Mouse (Mus musculus) large intestine, adult 2 months (tissue): ENCODE measurements around the gene Cdk5r2. TPM values are rescaled to one million over a fixed set of nuclear protein-coding genes. Genes with fewer than 3 reads are reported as not detected.

Experiments used
- DNase-seq: peaks from one replicate; pipeline ENCODE4 v3.0.0-alpha.2; 2012; ENCODE audit warnings: low read depth, low spot score
- WGBS: fragments of 180-500 bp; shearing (Covaris S2); methylation state at CpG from one replicate; pipeline ENCODE4 v1.1.7; 2018; 5-methylcytosine and 5-hydroxymethylcytosine counted together
- polyA plus RNA-seq: library from polyadenylated mRNA; depleted of rRNA; stranded (reverse); fragments of >200 nt; gene quantifications from 2 replicates; pipeline ENCODE4 v1.2.3, GENCODE M21; 2012

Gene Cdk5r2
- polyA plus RNA-seq, 1 experiment, result 0.69 TPM

- 26% methylated on average over 6 of the region's 6 CpGs for WGBS
- DNase-seq, result no peak
These were observed 4.5 kb upstream of the Cdk5r2 start for GRCm38 (mm10) chr1:74850251-74850650.

DNA sequence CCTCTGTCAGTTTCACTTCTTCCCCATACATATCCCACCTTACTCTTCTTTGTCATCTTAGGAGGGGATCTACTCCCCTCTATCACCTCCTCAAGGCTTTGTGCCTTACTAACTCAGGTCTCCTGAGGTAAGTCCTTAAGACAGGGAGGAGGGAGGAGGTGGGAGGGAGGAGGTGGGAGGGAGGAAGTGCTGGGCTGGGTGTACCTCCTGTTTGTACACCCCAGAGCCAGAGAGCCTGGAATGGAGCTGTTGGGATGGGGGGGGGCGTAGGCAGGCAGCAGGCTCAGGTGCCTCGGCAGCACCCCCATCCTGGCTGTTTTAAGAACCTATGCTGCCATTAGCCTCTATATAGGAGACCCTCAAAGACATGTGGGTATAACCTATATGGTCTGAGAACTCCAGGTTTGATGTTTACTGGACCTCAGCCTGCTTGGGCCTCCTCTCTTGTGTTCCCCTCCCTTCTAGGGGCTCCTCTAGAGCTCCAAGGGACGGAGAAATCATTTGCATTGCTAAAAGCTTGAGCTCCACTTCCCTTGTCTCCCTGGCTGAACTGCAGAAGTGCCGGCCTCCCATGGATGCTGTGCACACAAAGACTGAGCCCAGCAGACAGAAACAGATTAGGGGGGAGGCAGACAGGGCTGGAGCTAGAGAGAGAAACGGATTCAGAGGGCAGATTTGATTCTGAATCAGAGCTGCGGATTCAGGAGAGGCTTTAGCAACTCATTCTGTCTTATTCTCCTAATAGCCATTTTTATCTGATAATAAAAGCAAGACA, 3.5 kb upstream of the Cdk5r2 start:
- WGBS, result 14% methylated on average over 6 of the region's 6 CpGs
- DNase-seq, result no peak

DNA sequence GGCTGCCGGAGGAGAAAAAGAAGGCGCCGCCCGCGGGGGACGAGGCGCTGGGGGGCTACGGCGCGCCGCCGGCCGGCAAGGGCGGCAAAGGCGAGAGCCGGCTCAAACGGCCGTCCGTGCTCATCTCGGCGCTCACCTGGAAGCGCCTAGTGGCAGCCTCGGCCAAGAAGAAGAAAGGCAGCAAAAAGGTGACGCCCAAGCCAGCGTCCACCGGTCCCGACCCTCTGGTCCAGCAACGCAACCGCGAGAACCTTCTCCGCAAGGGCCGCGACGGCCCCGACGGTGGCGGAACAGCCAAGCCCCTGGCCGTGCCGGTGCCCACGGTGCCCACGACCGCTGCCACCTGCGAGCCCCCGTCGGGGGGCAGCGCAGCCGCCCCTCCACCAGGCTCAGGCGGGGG, 422 bp downstream of the Cdk5r2 start:
- 1% methylated on average over 47 of the region's 48 CpGs for WGBS
- no peak for DNase-seq

DNA sequence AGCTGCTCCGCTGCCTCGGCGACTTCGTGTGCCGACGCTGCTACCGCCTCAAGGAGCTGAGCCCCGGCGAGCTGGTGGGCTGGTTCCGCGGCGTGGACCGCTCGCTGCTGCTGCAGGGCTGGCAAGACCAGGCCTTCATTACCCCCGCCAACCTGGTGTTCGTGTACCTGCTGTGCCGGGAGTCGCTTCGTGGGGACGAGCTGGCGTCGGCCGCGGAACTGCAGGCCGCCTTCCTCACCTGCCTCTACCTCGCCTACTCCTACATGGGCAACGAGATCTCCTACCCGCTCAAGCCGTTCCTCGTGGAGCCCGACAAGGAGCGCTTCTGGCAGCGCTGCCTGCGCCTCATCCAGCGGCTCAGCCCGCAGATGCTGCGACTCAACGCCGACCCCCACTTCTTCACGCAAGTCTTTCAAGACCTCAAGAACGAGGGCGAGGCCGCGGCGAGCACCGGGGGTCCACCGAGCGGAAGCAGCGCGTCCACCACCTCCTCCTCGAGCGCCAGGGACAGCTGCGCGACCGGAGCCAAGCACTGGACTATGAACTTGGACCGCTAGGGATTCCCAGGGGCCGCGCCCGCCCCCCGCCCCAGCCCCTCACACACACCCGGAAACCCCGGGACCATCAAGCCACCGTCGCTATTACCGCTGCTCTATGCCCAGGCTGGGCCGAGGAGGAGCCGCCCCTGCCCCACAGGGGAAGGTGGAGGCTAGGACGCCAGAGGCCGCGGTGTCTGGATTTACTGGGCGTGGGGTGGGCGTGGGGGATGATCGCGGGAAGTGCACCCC, 1.1 kb downstream of the Cdk5r2 start:
- no peak for DNase-seq
- WGBS, result 1% methylated on average over 73 of the region's 74 CpGs

DNA sequence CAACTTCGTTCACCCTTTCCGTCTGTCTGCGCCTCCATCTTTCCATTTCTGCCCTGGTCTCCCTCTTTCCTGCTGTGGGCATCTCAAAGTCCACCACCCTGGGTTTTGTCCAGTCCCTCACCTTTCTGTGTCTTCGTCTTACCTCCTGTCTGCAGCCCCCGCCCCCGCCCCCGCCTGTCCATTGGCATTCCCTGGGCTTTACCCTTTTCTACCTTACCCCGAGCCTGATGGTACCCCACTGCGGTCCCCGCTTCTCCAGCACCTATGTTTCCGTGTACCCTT, 1.6 kb downstream of the Cdk5r2 start:
- DNase-seq, result no peak
- 6% methylated on average over 11 of the region's 11 CpGs for WGBS

DNA sequence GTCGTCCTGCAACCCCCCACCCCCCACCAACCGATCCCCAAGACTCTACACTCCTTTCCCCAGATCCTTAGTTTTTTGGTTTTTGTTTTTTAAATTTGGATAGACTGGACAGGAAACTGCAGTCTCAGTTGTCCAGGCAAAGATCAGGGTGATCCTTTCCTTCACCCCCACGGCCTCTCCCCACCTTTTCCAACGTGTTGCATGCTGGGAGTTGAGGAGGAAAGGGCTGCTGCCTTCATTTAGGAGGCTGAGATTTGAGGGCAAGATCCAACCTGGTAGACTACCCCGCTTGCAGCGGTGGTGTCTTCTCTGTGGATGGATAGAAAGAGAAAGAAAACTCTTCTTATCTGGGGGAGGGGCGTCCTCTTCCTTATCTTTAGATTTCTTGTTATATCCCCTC, 2.1 kb downstream of the Cdk5r2 start:
- 7% methylated on average over 7 of the region's 7 CpGs for WGBS
- DNase-seq, result no peak

- whole genome bisulfite sequencing, result 8% methylated on average over 20 of the region's 20 CpGs
- no peak for DNase-seq
These were observed 2.5 kb downstream of the Cdk5r2 start for GRCm38 (mm10) chr1:74857201-74857600.

GRCm38 (mm10) chr1:74857677-74858076, 2.9 kb downstream of the Cdk5r2 start:
- no peak for DNase-seq
- WGBS, result 14% methylated on average over 4 of the region's 4 CpGs

- under 1% methylated on average over 29 of the region's 29 CpGs for WGBS
- no peak for DNase-seq
These were observed 3.5 kb downstream of the Cdk5r2 start for GRCm38 (mm10) chr1:74858171-74858719.

GRCm38 (mm10) chr1:74858805-74859204, 4.1 kb downstream of the Cdk5r2 start:
- WGBS, result 11% methylated on average over 16 of the region's 16 CpGs
- DNase-seq, result no peak

DNA sequence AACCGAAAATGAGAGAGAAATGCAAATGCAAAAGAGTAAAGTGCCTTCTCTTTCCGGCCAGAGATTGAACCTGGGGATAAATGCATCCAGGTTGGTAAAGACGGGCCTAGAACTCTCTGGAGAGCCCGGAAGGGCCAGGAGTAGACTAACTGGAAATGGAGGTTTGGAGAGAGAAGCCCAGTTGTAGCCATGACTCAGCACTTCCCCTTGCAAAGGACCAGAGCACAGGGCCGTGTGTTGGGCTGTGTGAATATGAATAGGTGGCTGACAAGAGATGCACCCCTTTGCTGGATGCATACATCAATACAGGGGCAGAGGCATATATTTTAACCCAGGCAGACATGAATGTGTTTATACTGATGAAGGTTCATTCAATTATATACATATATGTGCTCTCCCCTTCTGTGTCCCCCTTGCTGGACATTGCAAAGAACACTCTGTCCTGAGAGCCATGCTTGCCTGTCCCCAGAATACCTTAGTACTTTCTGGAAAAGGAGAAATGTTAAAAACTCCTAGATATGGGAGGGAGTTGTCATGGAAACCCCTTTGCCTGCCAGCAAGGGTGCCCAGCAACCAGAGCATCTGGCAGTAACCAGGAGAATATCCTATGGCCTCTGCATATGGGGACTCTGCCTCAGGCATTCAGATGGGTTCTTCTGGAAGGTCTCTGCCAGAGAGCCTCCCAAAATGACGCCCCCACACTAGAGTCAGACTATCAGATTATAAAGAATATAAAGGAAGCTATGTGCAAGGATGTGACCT, 4.7 kb downstream of the Cdk5r2 start:
- WGBS, result 42% methylated on average over 6 of the region's 6 CpGs
- no peak for DNase-seq

- no peak for DNase-seq
These were observed 7.0 kb downstream of the Cdk5r2 start for GRCm38 (mm10) chr1:74861783-74862182.

DNA sequence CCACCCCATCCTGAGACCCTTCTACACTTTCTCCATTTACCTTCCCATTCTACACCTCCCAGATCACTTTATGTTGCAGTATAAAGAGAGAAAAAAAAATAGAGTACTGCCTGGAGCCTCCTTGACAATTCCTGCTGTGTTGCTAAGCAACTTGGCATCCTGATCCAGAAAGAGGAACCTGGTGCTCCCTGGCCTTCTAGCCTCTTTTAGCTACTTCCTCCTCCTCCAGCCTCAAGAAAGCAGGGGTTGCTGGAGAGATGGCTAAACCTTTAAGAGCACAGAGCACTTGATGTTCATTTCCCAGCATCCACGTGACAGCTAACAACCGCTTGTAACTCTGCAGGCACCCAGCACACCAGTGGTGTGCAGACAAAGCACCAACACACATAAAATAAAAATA, 17.5 kb downstream of the Cdk5r2 start:
- 54% methylated on average over 2 of the region's 2 CpGs for WGBS
- DNase-seq, result no peak

DNA sequence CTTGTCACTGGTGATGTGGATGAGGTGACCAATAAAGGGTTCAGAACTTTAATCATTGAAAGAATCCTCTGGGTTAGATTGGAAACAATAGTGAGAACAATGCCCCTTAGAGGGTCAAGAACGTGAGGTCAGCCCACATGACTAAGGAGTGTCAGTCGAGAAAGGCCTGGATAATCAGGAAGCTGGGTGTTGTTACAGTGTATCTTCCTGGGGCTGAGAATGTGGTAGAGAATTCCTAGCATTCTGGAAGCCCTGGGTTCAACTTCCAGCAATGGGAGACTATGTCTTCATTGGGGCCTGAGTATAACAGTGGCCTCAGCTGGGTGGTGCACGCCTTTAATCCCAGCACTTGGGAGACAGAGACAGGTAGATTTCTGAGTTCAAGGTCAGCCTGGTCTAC, 22.5 kb downstream of the Cdk5r2 start:
- WGBS, result 29% methylated on average over 3 of the region's 3 CpGs
- DNase-seq, result no peak

DNA sequence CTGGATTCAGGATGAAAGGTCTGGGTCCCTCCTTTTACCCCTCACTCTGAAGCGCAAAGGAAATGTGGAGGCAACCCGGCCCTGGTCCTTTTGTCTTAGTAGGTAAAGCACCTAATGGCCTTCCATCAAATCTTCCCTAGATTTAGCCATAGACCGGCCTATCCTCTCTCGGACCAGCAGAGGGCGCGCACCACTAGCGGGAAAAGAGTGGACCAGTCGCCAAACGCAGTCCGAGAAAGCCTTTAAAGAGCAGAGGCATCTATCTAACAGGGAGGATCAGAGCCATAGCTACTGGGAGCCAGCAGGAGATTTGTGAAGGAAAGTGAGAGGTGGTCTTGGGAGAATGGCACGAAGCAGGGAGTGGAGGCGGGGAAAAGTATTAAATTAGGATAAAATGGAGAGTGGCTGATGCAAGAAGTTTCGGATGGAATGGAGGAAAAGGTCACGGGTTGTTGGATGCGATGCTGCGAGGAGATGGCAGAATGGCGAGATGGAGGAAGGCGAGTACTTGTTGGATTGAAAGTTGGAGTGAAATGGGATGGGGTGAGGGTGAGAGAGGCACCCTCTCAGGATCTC, 26.1 kb downstream of the Cdk5r2 start:
- DNase-seq, result peak; percentile 45
- WGBS, result 3% methylated on average over 18 of the region's 18 CpGs

DNA sequence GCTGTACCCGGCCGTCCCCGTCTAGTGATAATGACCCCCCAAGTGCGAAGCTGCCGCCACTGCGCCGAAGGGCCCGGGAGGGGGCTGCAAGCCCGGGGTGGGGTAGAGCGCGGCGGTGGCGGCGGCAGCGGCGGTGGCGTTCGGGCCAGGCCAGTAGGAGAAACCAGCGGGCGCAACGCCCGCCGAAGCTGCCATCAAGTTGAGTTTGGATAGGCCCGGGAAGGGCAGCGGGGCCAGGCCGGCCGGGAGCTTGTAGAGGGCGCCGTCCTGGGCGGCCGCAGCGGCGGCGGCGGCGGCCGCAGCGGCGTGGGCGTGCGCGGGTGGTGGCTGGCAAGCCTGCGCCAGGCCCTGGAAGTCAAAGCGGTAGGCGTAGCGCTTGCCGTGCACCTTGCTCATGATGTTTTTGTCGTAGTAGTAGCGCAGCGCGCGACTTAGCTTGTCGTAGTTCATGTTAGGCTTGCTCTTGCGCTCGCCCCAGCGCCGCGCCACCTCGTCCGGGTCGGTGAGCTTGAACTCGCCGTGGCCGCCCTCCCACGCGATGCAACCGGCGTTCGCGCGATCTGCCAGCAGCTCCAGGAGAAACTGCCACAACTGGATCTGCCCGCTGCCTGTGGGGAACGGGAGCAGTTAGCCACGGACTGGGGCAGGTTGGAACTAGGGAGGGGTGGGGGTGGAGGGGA, 27.5 kb downstream of the Cdk5r2 start:
- DNase-seq, result no peak
- WGBS, result under 1% methylated on average over 74 of the region's 74 CpGs

DNA sequence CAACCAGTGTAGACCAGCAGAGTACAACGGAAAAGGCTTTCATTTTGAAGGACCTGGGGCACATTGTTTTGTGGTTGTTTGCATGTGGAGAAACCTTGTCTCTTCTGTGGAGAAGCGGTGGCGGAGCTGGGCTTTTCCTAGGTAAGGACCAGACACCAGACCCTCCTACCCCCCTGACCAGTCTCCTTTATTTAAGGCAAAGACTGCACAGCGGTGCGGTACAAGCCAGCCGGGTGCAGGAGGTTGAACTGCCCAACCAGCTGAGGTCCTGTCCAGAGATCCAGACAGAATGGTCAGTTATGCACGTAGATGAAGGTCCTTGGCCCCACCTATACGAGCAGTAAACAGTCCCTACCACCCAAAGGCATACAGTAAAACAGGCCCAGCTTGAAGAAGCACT, 28.1 kb downstream of the Cdk5r2 start:
- DNase-seq, result no peak
- 7% methylated on average over 8 of the region's 8 CpGs for WGBS

- no peak for DNase-seq
- WGBS, result 22% methylated on average over 5 of the region's 5 CpGs
These were observed 28.7 kb downstream of the Cdk5r2 start for GRCm38 (mm10) chr1:74883441-74883840.
